17 mouse cellular contexts compared by ENCODE assay signal in genomic region chr1:132346951-132347350, GRCm38 (mm10). TPM values are rescaled to one million over a fixed set of nuclear protein-coding genes. Genes with fewer than 3 reads are reported as not detected.
DNase-seq lines count a peak whose midpoint lies in the region; ATAC-seq and TF ChIP-seq lines count a peak whose summit lies in the region.
"Had no signal": no experiment of that assay in that cellular context is flagged by ENCODE, and none has a peak within 500 bp of the region (broad histone marks: within the 10 kb centered on the region; RNA-seq: fewer than 3 reads in every experiment).

No protein-coding gene starts in this region.

- H3K4me1 ChIP-seq in heart, embryonic 10.5 days: peaks cover 20% of the 10 kb centered on the region
- peaks cover 13% of the 10 kb centered on the region for H3K4me1 ChIP-seq in intestine, embryonic 15.5 days (replicated peaks)
- peaks cover 4% of the 10 kb centered on the region; the same call in 1 of the 2 replicates for H3K4me1 ChIP-seq in lung, postnatal 0 days (ENCODE audit: insufficient read depth, low read depth, low read length)

- peak overlapping the region; percentile 55 for H3ac ChIP-seq in C2C12 (ENCODE audit: control insufficient read depth, insufficient read length, low read depth)

- no peaks in the 10 kb centered on the region for H3K36me3 ChIP-seq in heart, embryonic 10.5 days
- H3K36me3 ChIP-seq in C2C12 (ENCODE audit: control insufficient read depth, insufficient read depth): peaks cover 10% of the 10 kb centered on the region
- H3K36me3 ChIP-seq in intestine, embryonic 15.5 days: no peaks in the 10 kb centered on the region
- H3K36me3 ChIP-seq in lung, postnatal 0 days (ENCODE audit: insufficient read depth, low read length): no peaks in the 10 kb centered on the region

- no peaks in the 10 kb centered on the region for H3K9me3 ChIP-seq in heart, embryonic 10.5 days
- H3K9me3 ChIP-seq in intestine, embryonic 15.5 days: no peaks in the 10 kb centered on the region
- no peaks in the 10 kb centered on the region for H3K9me3 ChIP-seq in lung, postnatal 0 days (ENCODE audit: low read length)

- no peak for ATAC-seq in intestine, embryonic 15.5 days
- no peak for ATAC-seq in lung, postnatal 0 days
- no peak for ATAC-seq in cerebellum, adult (ENCODE audit: insufficient number of reproducible peaks, low FRiP score, low TSS enrichment)
- ATAC-seq: inflammation-experienced regulatory T-cells, adult 6 months had no signal

- no peak for TF ChIP-seq CTCF in C2C12 (IDR thresholded peaks at IDR 0.05; ENCODE audit: control insufficient read depth, insufficient read depth, insufficient read length)
- TF ChIP-seq CTCF in lung, postnatal 0 days (IDR thresholded peaks at IDR 0.05): no peak

- no peak overlapping the region for H3K9ac ChIP-seq in intestine, embryonic 15.5 days
- H3K9ac ChIP-seq in lung, postnatal 0 days (replicated peaks; ENCODE audit: low read depth): no peak overlapping the region

- no peak overlapping the region for H3K4me2 ChIP-seq in intestine, embryonic 15.5 days (replicated peaks)
- H3K4me2 ChIP-seq in lung, postnatal 0 days (replicated peaks; ENCODE audit: low read depth, low read length): no peak overlapping the region
- H3K4me2 ChIP-seq: midbrain, embryonic 11.5 days had no signal

- H3K79me2 ChIP-seq in C2C12 (ENCODE audit: control insufficient read depth, insufficient read depth): peaks cover 46% of the 10 kb centered on the region

- TF ChIP-seq EP300 in lung, postnatal 0 days (IDR thresholded peaks at IDR 0.05): no peak

- H3K27me3 ChIP-seq in heart, embryonic 10.5 days (ENCODE audit: insufficient read depth, poor library complexity, severe bottlenecking): peaks cover 6% of the 10 kb centered on the region; the same call in 1 of the 2 replicates
- no peaks in the 10 kb centered on the region for H3K27me3 ChIP-seq in C2C12 (ENCODE audit: control insufficient read depth, insufficient read depth, insufficient read length)
- no peaks in the 10 kb centered on the region for H3K27me3 ChIP-seq in intestine, embryonic 15.5 days (replicated peaks)
- H3K27me3 ChIP-seq in lung, postnatal 0 days (replicated peaks; ENCODE audit: insufficient read depth, low read length): no peaks in the 10 kb centered on the region

- H3K27ac ChIP-seq in heart, embryonic 10.5 days: peak overlapping the region; percentile 19; the same call in 1 of the 2 replicates
- peak overlapping the region; percentile 66; the same call in 1 of the 2 replicates for H3K27ac ChIP-seq in intestine, embryonic 15.5 days
- no peak overlapping the region for H3K27ac ChIP-seq in lung, postnatal 0 days (ENCODE audit: low read length)

- intact Hi-C loops in heart, postnatal 10 days (cut with DNase I): no loop called here

- no peak overlapping the region for H3K4me3 ChIP-seq in heart, embryonic 10.5 days
- no peak overlapping the region for H3K4me3 ChIP-seq in C2C12 (ENCODE audit: insufficient read depth, poor library complexity, severe bottlenecking)
- no peak overlapping the region for H3K4me3 ChIP-seq in intestine, embryonic 15.5 days (replicated peaks)
- no peak overlapping the region for H3K4me3 ChIP-seq in lung, postnatal 0 days (ENCODE audit: low read depth, low read length)

- H3K79me3 ChIP-seq in C2C12 (ENCODE audit: low read depth): peaks cover 6% of the 10 kb centered on the region

- DNase-seq in heart, embryonic 10.5 days (ENCODE audit: low spot score): no peak
- no peak for DNase-seq in heart, postnatal 10 days
- DNase-seq in kidney, adult 9 months: peak; percentile 13
- no peak for DNase-seq in kidney, postnatal 25 days
- no peak for DNase-seq in lung, postnatal 0 days (ENCODE audit: low spot score)
- DNase-seq: adrenal gland, postnatal 36 days; B cell, adult 2 months; cerebellum, postnatal 10 days; left cerebral cortex, postnatal 4 days; lung, postnatal 36 days; right cerebral cortex, postnatal 14 days; thymus, postnatal 25 days had no signal

TF ChIP-seq in C2C12, 6 proteins besides CTCF, POLR2A, EP300 and RAD21:
- TF ChIP-seq USF1 (IDR thresholded peaks at IDR 0.05; ENCODE audit: low read depth) (no peak), MAX (IDR thresholded peaks at IDR 0.05) (no peak), MYOD1 (IDR thresholded peaks at IDR 0.05; ENCODE audit: control insufficient read depth, insufficient read length, low read depth) (no peak), MYOG (IDR thresholded peaks at IDR 0.05; ENCODE audit: control insufficient read depth, extremely low read depth, insufficient read length) (no peak), FOSL1 (IDR thresholded peaks at IDR 0.05; ENCODE audit: insufficient read depth, low read length, poor library complexity, severe bottlenecking) (no peak), CEBPB (IDR thresholded peaks at IDR 0.05; ENCODE audit: low read depth) (no peak)

RNA-seq across cellular contexts. Expression of gene Nuak2, which starts 31.0 kb away (rescaled TPM):
- polyA plus RNA-seq in heart, embryonic 10.5 days (2016; fragmentation: Nextera tagmentation; extraction: Ambion mirVana): 3.0 and 3.4 TPM in 2 replicates
- 1 to 10 TPM; 3.5 to 4.7 TPM for total RNA-seq in heart, postnatal 10 days (2021)
- polyA plus RNA-seq in C2C12 (2012; fragmentation: generic; extraction: Trizol): 11.7 TPM
- 4.7 and 5.5 TPM in 2 replicates for polyA plus RNA-seq in intestine, embryonic 15.5 days (2015; fragmentation: Nextera tagmentation; extraction: Ambion mirVana)
- 11.9 and 12.1 TPM in 2 replicates for polyA plus RNA-seq in lung, postnatal 0 days (2015; fragmentation: Nextera tagmentation; extraction: Ambion mirVana)

RNA-seq across cellular contexts. Expression of gene Tmcc2, which starts 44.1 kb away (rescaled TPM):
- polyA plus RNA-seq in heart, embryonic 10.5 days (2016; fragmentation: Nextera tagmentation; extraction: Ambion mirVana): 10.1 and 12.6 TPM in 2 replicates
- 10 to 100 TPM; 14.7 to 16.4 TPM for total RNA-seq in heart, postnatal 10 days (2021)
- polyA plus RNA-seq in C2C12 (2012; fragmentation: generic; extraction: Trizol): 37.3 TPM
- 11.4 and 15.5 TPM in 2 replicates for polyA plus RNA-seq in intestine, embryonic 15.5 days (2015; fragmentation: Nextera tagmentation; extraction: Ambion mirVana)
- 28.8 and 37.2 TPM in 2 replicates for polyA plus RNA-seq in lung, postnatal 0 days (2015; fragmentation: Nextera tagmentation; extraction: Ambion mirVana)

RNA-seq across cellular contexts. Expression of gene Klhdc8a, which starts 48.5 kb away (rescaled TPM):
- polyA plus RNA-seq in heart, embryonic 10.5 days (2016; fragmentation: Nextera tagmentation; extraction: Ambion mirVana): 0.26 and 0.60 TPM in 2 replicates
- total RNA-seq in heart, postnatal 10 days (2021): 10 to 100 TPM; 17.7 to 27.5 TPM
- polyA plus RNA-seq in C2C12 (2012; fragmentation: generic; extraction: Trizol): 19.0 TPM
- polyA plus RNA-seq in intestine, embryonic 15.5 days (2015; fragmentation: Nextera tagmentation; extraction: Ambion mirVana): 0.23 and 0.49 TPM in 2 replicates
- polyA plus RNA-seq in lung, postnatal 0 days (2015; fragmentation: Nextera tagmentation; extraction: Ambion mirVana): 4.1 and 4.4 TPM in 2 replicates
- polyA plus RNA-seq: inflammation-experienced regulatory T-cells, adult 6 months had no signal
